Mouse (Mus musculus): ENCODE measurements around the gene Rnf8. TPM values are rescaled to one million over a fixed set of nuclear protein-coding genes. Genes with fewer than 3 reads are reported as not detected.

The Rnf8 gene
- polyA plus RNA-seq, 1 experiment from 2014 or later, result 109 TPM

- Histone ChIP-seq H3K9ac (ENCODE audit: low read length) (no peak overlapping the region), H3K27me3 (ENCODE audit: control insufficient read depth, insufficient read depth, low read length) (no peaks in the 10 kb centered on the region), H3K27ac (ENCODE audit: low read depth, low read length) (no peak overlapping the region), H3K4me3 (ENCODE audit: low read depth, low read length) (no peak overlapping the region), H3K9me3 (ENCODE audit: control insufficient read depth, low read length) (no peaks in the 10 kb centered on the region), H3K4me2 (ENCODE audit: low read depth) (no peak overlapping the region), H3K4me1 (ENCODE audit: control insufficient read depth, insufficient read depth, low read length) (no peaks in the 10 kb centered on the region), H3K36me3 (ENCODE audit: control insufficient read depth, insufficient read depth, low read length) (peaks cover 29% of the 10 kb centered on the region)
- no peak for DNase-seq (ENCODE audit: low spot score)
- 93% methylated on average over 10 of the region's 10 CpGs for WGBS
- ATAC-seq (ENCODE audit: insufficient read depth, low FRiP score, low TSS enrichment), result no peak
Observed at GRCm38 (mm10) chr17:29688610-29689009, 74.0 kb downstream of the Rnf8 start.

- no peak overlapping the region for H3K4me3 ChIP-seq (ENCODE audit: low read depth, low read length)
- H3K36me3 ChIP-seq (ENCODE audit: control insufficient read depth, insufficient read depth, low read length), result peaks cover 21% of the 10 kb centered on the region
- ATAC-seq (ENCODE audit: insufficient read depth, low FRiP score, low TSS enrichment), result no peak
Observed at GRCm38 (mm10) chr17:29690257-29690656, 75.7 kb downstream of the Rnf8 start.

GRCm38 (mm10) chr17:29692827-29693226 lies 78.2 kb downstream of the Rnf8 start:
- ATAC-seq (ENCODE audit: insufficient read depth, low FRiP score, low TSS enrichment) (no peak), DNase-seq (ENCODE audit: low spot score) (no peak)
- no peak overlapping the region for H3K4me2 ChIP-seq (ENCODE audit: low read depth)
- H3K36me3 ChIP-seq (ENCODE audit: control insufficient read depth, insufficient read depth, low read length), result peaks cover 27% of the 10 kb centered on the region
- H3K9me3 ChIP-seq (ENCODE audit: control insufficient read depth, low read length), result no peaks in the 10 kb centered on the region
- no peak overlapping the region for H3K4me3 ChIP-seq (ENCODE audit: low read depth, low read length)
- WGBS, result 91% methylated on average over 2 of the region's 2 CpGs
- no peaks in the 10 kb centered on the region for H3K27me3 ChIP-seq (ENCODE audit: control insufficient read depth, insufficient read depth, low read length)
- H3K9ac ChIP-seq (ENCODE audit: low read length), result no peak overlapping the region
- H3K4me1 ChIP-seq (ENCODE audit: control insufficient read depth, insufficient read depth, low read length), result no peaks in the 10 kb centered on the region
- H3K27ac ChIP-seq (ENCODE audit: low read depth, low read length), result no peak overlapping the region

More at GRCm38 (mm10) chr17:29690257-29690656, 75.7 kb downstream of the Rnf8 start:
- Histone ChIP-seq H3K9me3 (ENCODE audit: control insufficient read depth, low read length) (no peaks in the 10 kb centered on the region), H3K27ac (ENCODE audit: low read depth, low read length) (no peak overlapping the region), H3K27me3 (ENCODE audit: control insufficient read depth, insufficient read depth, low read length) (no peaks in the 10 kb centered on the region), H3K9ac (ENCODE audit: low read length) (no peak overlapping the region), H3K4me1 (ENCODE audit: control insufficient read depth, insufficient read depth, low read length) (no peaks in the 10 kb centered on the region), H3K4me2 (ENCODE audit: low read depth) (no peak overlapping the region)
- no peak for DNase-seq (ENCODE audit: low spot score)
- 73% methylated on average over 6 of the region's 6 CpGs for WGBS

GRCm38 (mm10) chr17:29693571-29693970 lies 79.0 kb downstream of the Rnf8 start:
- Histone ChIP-seq H3K4me2 (ENCODE audit: low read depth) (no peak overlapping the region), H3K27ac (ENCODE audit: low read depth, low read length) (no peak overlapping the region), H3K27me3 (ENCODE audit: control insufficient read depth, insufficient read depth, low read length) (no peaks in the 10 kb centered on the region), H3K36me3 (ENCODE audit: control insufficient read depth, insufficient read depth, low read length) (peaks cover 28% of the 10 kb centered on the region), H3K4me3 (ENCODE audit: low read depth, low read length) (no peak overlapping the region), H3K9ac (ENCODE audit: low read length) (no peak overlapping the region), H3K4me1 (ENCODE audit: control insufficient read depth, insufficient read depth, low read length) (no peaks in the 10 kb centered on the region), H3K9me3 (ENCODE audit: control insufficient read depth, low read length) (no peaks in the 10 kb centered on the region)
- ATAC-seq (ENCODE audit: insufficient read depth, low FRiP score, low TSS enrichment) (no peak), DNase-seq (ENCODE audit: low spot score) (no peak)
- WGBS, result 81% methylated on average over 2 of the region's 2 CpGs

- Histone ChIP-seq H3K9me3 (ENCODE audit: control insufficient read depth, low read length) (no peaks in the 10 kb centered on the region), H3K36me3 (ENCODE audit: control insufficient read depth, insufficient read depth, low read length) (peaks cover 28% of the 10 kb centered on the region), H3K27ac (ENCODE audit: low read depth, low read length) (no peak overlapping the region), H3K9ac (ENCODE audit: low read length) (no peak overlapping the region), H3K4me3 (ENCODE audit: low read depth, low read length) (no peak overlapping the region), H3K27me3 (ENCODE audit: control insufficient read depth, insufficient read depth, low read length) (no peaks in the 10 kb centered on the region), H3K4me2 (ENCODE audit: low read depth) (no peak overlapping the region), H3K4me1 (ENCODE audit: control insufficient read depth, insufficient read depth, low read length) (no peaks in the 10 kb centered on the region)
- 83% methylated on average over 4 of the region's 4 CpGs for WGBS
- no peak for ATAC-seq (ENCODE audit: insufficient read depth, low FRiP score, low TSS enrichment)
- no peak for DNase-seq (ENCODE audit: low spot score)
Observed at GRCm38 (mm10) chr17:29694516-29694915, 79.9 kb downstream of the Rnf8 start.

Small RNA genes within 50 kb of the gene (microRNA-seq; reads per million reads assigned to microRNA genes)
- gene Mir7667, result not detected

Other genes starting within 250 kb of the Rnf8 start
- gene Pim1, start 124.0 kb upstream of the Rnf8 start, polyA plus RNA-seq (2014; fragmentation: Nextera tagmentation; extraction: Ambion mirVana), result 23.1 and 24.3 TPM in 2 replicates
- gene Gm17657, start 65.2 kb upstream of the Rnf8 start, polyA plus RNA-seq (2014; fragmentation: Nextera tagmentation; extraction: Ambion mirVana), result not detected in 2 replicates
- gene Tbc1d22b, start 65.0 kb upstream of the Rnf8 start, polyA plus RNA-seq (2014; fragmentation: Nextera tagmentation; extraction: Ambion mirVana), result 19.9 and 22.1 TPM in 2 replicates
- gene Tmem217, start 62.4 kb upstream of the Rnf8 start, polyA plus RNA-seq (2014; fragmentation: Nextera tagmentation; extraction: Ambion mirVana), result 0.35 and 0.45 TPM in 2 replicates
- 2.7 and 2.9 TPM in 2 replicates for gene Gm28043, start 86 bp downstream of the Rnf8 start, polyA plus RNA-seq (2014; fragmentation: Nextera tagmentation; extraction: Ambion mirVana)
- 138 and 147 TPM in 2 replicates for gene Cmtr1, start 45.8 kb downstream of the Rnf8 start, polyA plus RNA-seq (2014; fragmentation: Nextera tagmentation; extraction: Ambion mirVana)
- gene Ccdc167, start 102.3 kb downstream of the Rnf8 start, polyA plus RNA-seq (2014; fragmentation: Nextera tagmentation; extraction: Ambion mirVana), result 16.1 and 16.4 TPM in 2 replicates